Mouse (Mus musculus) intestine, embryonic 16.5 days (tissue): ENCODE measurements around the gene Olfr1019. TPM values are rescaled to one million over a fixed set of nuclear protein-coding genes. Genes with fewer than 3 reads are reported as not detected.

Experiments used
- polyA plus RNA-seq: library from polyadenylated mRNA; unstranded; fragments of >200 nt; fragmentation: Nextera tagmentation; extraction: Ambion mirVana; gene quantifications from 2 replicates; pipeline ENCODE4 v1.2.1, GENCODE M21; 2015

The Olfr1019 gene
- polyA plus RNA-seq, 1 experiment from 2014 or later, result not detected

Other genes with a start within 250 kb of the Olfr1019 start
- gene Olfr1000, start 233.6 kb downstream of the Olfr1019 start, polyA plus RNA-seq, result not detected in 2 replicates
- gene Olfr1002, start 194.8 kb downstream of the Olfr1019 start, polyA plus RNA-seq, result not detected in 2 replicates
- gene Olfr154, start 181.0 kb downstream of the Olfr1019 start, polyA plus RNA-seq, result not detected in 2 replicates
- not detected in 2 replicates for gene Olfr1006, start 166.7 kb downstream of the Olfr1019 start, polyA plus RNA-seq
- not detected in 2 replicates for gene Olfr1008, start 156.1 kb downstream of the Olfr1019 start, polyA plus RNA-seq
- gene Olfr1009, start 130.1 kb downstream of the Olfr1019 start, polyA plus RNA-seq, result not detected in 2 replicates
- not detected in 2 replicates for gene Olfr1012, start 82.7 kb downstream of the Olfr1019 start, polyA plus RNA-seq
- gene Olfr1013, start 78.4 kb downstream of the Olfr1019 start, polyA plus RNA-seq, result not detected in 2 replicates
- gene Olfr1014, start 72.8 kb downstream of the Olfr1019 start, polyA plus RNA-seq, result not detected in 2 replicates
- gene Olfr1015, start 63.5 kb downstream of the Olfr1019 start, polyA plus RNA-seq, result not detected in 2 replicates
- gene Olfr1016, start 42.9 kb downstream of the Olfr1019 start, polyA plus RNA-seq, result not detected in 2 replicates
- gene Olfr1018, start 27.0 kb downstream of the Olfr1019 start, polyA plus RNA-seq, result not detected in 2 replicates
- not detected in 2 replicates for gene Olfr1020, start 1.5 kb upstream of the Olfr1019 start, polyA plus RNA-seq
- not detected in 2 replicates for gene Olfr1022, start 23.1 kb upstream of the Olfr1019 start, polyA plus RNA-seq
- not detected in 2 replicates for gene Olfr1023, start 40.2 kb upstream of the Olfr1019 start, polyA plus RNA-seq
- not detected in 2 replicates for gene Olfr1024, start 59.6 kb upstream of the Olfr1019 start, polyA plus RNA-seq
- gene Olfr1025-ps1, start 69.7 kb upstream of the Olfr1019 start, polyA plus RNA-seq, result not detected in 2 replicates
- gene Olfr1026, start 76.1 kb upstream of the Olfr1019 start, polyA plus RNA-seq, result not detected in 2 replicates
- gene Olfr1028, start 105.0 kb upstream of the Olfr1019 start, polyA plus RNA-seq, result not detected in 2 replicates
- gene Olfr1029, start 128.4 kb upstream of the Olfr1019 start, polyA plus RNA-seq, result not detected in 2 replicates
- gene Olfr1030, start 133.8 kb upstream of the Olfr1019 start, polyA plus RNA-seq, result not detected in 2 replicates
- not detected in 2 replicates for gene Olfr1031, start 144.8 kb upstream of the Olfr1019 start, polyA plus RNA-seq
- not detected in 2 replicates for gene Olfr1032, start 160.1 kb upstream of the Olfr1019 start, polyA plus RNA-seq
- 1.6 and 3.0 TPM in 2 replicates for gene Olfr1033, start 175.2 kb upstream of the Olfr1019 start, polyA plus RNA-seq
- gene Olfr1034, start 200.4 kb upstream of the Olfr1019 start, polyA plus RNA-seq, result 0.02 TPM in 1 of 2 replicates, not detected in the other
- not detected in 2 replicates for gene Olfr1036, start 228.5 kb upstream of the Olfr1019 start, polyA plus RNA-seq
- not detected in 2 replicates for gene Olfr1037, start 241.9 kb upstream of the Olfr1019 start, polyA plus RNA-seq